Mouse (Mus musculus) liver, embryonic 14.5 days (tissue): ENCODE results near the gene Lxn.

Source experiments
- CTCF ChIP-seq: IDR thresholded peaks from 2 replicates; pipeline ENCODE4 v1.5.1; 2016; ENCODE audit warnings: antibody characterized with exemption, low read depth, control low read depth
- EP300 ChIP-seq: IDR thresholded peaks from 2 replicates; pipeline ENCODE4 v1.6.1; 2016; ENCODE audit warnings: antibody characterized with exemption, low read depth

- TF ChIP-seq CTCF (no peak), EP300 (peak; percentile 36; the same call in 1 of the 2 replicates)
Measured at GRCm38 (mm10) chr3:67498773-67499405, 35.2 kb upstream of the Lxn start.
